Mouse (Mus musculus) lung, postnatal 0 days (tissue): ENCODE data around the gene Suds3. TPM values are rescaled to one million over a fixed set of nuclear protein-coding genes. Genes with fewer than 3 reads are reported as not detected.

Experiments
- ATAC-seq: fragments of 200-750 bp; cut with Nextera tagmentation; 2 replicates; pipeline ENCODE4 v1.8.0; 2017; ENCODE audit warnings: moderate library complexity
- DNase-seq: peaks from one replicate; pipeline ENCODE4 v3.0.0-alpha.2; 2016; ENCODE audit warnings: low spot score
- H3K27ac ChIP-seq: fragments of 300-500 bp; sonication (generic); 2 replicates; pipeline ENCODE4 v1.5.1; 2014; ENCODE audit warnings: antibody characterized with exemption, mild to moderate bottlenecking, low read length, mixed read lengths
- H3K27me3 ChIP-seq: fragments of 300-500 bp; sonication (generic); replicated peaks from 2 replicates; pipeline ENCODE4 v1.6.1; 2014; ENCODE audit warnings: low read length, mixed read lengths; ENCODE audit not compliant: insufficient read depth
- H3K36me3 ChIP-seq: fragments of 300-500 bp; sonication (generic); 2 replicates; pipeline ENCODE4 v1.6.1; 2014; ENCODE audit warnings: low read length, mixed read lengths; ENCODE audit not compliant: insufficient read depth
- H3K4me1 ChIP-seq: fragments of 300-500 bp; sonication (generic); 2 replicates; pipeline ENCODE4 v1.6.1; 2014; ENCODE audit warnings: antibody characterized with exemption, low read depth, low read length, mixed read lengths; ENCODE audit not compliant: insufficient read depth
- H3K4me2 ChIP-seq: fragments of 300-500 bp; sonication (generic); replicated peaks from 2 replicates; pipeline ENCODE4 v1.6.1; 2014; ENCODE audit warnings: low read depth, mild to moderate bottlenecking, low read length, moderate library complexity, mixed read lengths
- H3K4me3 ChIP-seq: fragments of 300-500 bp; sonication (generic); 2 replicates; pipeline ENCODE4 v1.5.1; 2014; ENCODE audit warnings: low read depth, low read length
- H3K9ac ChIP-seq: fragments of 300-500 bp; sonication (generic); replicated peaks from 2 replicates; pipeline ENCODE4 v1.6.1; 2014; ENCODE audit warnings: low read depth, mild to moderate bottlenecking
- H3K9me3 ChIP-seq: fragments of 300-500 bp; sonication (generic); 2 replicates; pipeline ENCODE4 v1.6.1; 2016; ENCODE audit warnings: low read length, mixed read lengths
- CTCF ChIP-seq: IDR thresholded peaks from 2 replicates; pipeline ENCODE4 v1.5.1; 2016; ENCODE audit warnings: antibody characterized with exemption, mild to moderate bottlenecking
- EP300 ChIP-seq: IDR thresholded peaks from 2 replicates; pipeline ENCODE4 v1.6.1; 2016; ENCODE audit warnings: antibody characterized with exemption, mild to moderate bottlenecking, control low read depth
- WGBS: fragments of 180-500 bp; shearing (Covaris S2); extraction: QIAGEN DNeasy Blood & Tissue Kit; methylation state at CpG from one replicate; pipeline ENCODE4 v1.1.7; 2014; 5-methylcytosine and 5-hydroxymethylcytosine counted together
- polyA plus RNA-seq: library from polyadenylated mRNA; unstranded; fragments of >200 nt; fragmentation: Nextera tagmentation; extraction: Ambion mirVana; gene quantifications from 2 replicates; pipeline ENCODE4 v1.2.1, GENCODE M21; 2015

Suds3 gene
- polyA plus RNA-seq, 1 experiment from 2014 or later, result 47.1 TPM

DNA sequence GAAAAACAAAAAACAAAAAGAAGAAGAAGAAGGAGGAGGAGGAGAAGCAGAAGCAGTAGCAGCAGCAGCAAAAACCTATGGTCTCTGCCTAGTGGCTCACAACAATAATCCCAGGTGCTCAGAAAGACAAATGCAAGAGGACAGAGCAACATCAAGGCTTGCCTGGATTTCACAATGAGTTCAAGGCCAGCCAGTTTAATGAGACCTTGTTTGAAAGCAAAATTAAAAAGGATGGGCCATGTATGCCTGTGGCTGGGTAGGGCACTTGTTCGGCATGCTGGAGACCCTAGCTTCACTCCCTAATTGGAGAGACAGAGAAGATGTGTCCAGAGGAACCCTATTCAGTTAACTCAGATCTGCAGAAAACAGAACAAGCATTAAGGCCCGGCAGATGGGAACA lies 1.3 kb upstream of the Suds3 start:
- 82% methylated on average over 2 of the region's 2 CpGs for WGBS
- ATAC-seq, result no peak

GRCm38 (mm10) chr5:117116660-117117059 lies 747 bp upstream of the Suds3 start:
- 57% methylated on average over 2 of the region's 2 CpGs for WGBS
- DNase-seq (no peak), ATAC-seq (no peak)
- H3K27me3 ChIP-seq, result no peaks in the 10 kb centered on the region
- no peak overlapping the region for H3K27ac ChIP-seq
- TF ChIP-seq EP300, result no peak
- TF ChIP-seq CTCF, result no peak
- H3K36me3 ChIP-seq, result 0 out of 2 replicates have a peak, but pooled peaks cover 3% of the 10 kb centered on the region
- no peak overlapping the region for H3K4me2 ChIP-seq
- no peaks in the 10 kb centered on the region for H3K9me3 ChIP-seq
- H3K9ac ChIP-seq, result no peak overlapping the region
- no peak overlapping the region for H3K4me3 ChIP-seq
- H3K4me1 ChIP-seq, result peaks cover 3% of the 10 kb centered on the region; the same call in 1 of the 2 replicates

More for the DNA sequence above, 1.3 kb upstream of the Suds3 start:
- H3K36me3 ChIP-seq, result no peaks in the 10 kb centered on the region
- no peak overlapping the region for H3K27ac ChIP-seq
- DNase-seq, result no peak
- H3K4me1 ChIP-seq, result peaks cover 3% of the 10 kb centered on the region; the same call in 1 of the 2 replicates
- H3K27me3 ChIP-seq, result no peaks in the 10 kb centered on the region
- H3K9me3 ChIP-seq, result no peaks in the 10 kb centered on the region
- H3K9ac ChIP-seq, result no peak overlapping the region
- no peak overlapping the region for H3K4me2 ChIP-seq
- TF ChIP-seq EP300, result no peak
- no peak for TF ChIP-seq CTCF
- no peak overlapping the region for H3K4me3 ChIP-seq

- ATAC-seq (peak; percentile 4), DNase-seq (peak; percentile 55)
- Histone ChIP-seq H3K9me3 (no peaks in the 10 kb centered on the region), H3K27ac (peak overlapping the region; percentile 91), H3K36me3 (peaks cover 5% of the 10 kb centered on the region; the same call in 1 of the 2 replicates), H3K4me1 (peaks cover 3% of the 10 kb centered on the region; the same call in 1 of the 2 replicates), H3K4me2 (peak overlapping the region; percentile 68), H3K4me3 (peak overlapping the region; percentile 98), H3K9ac (peak overlapping the region; percentile 81), H3K27me3 (no peaks in the 10 kb centered on the region)
- 2% methylated on average over 40 of the region's 43 CpGs for WGBS
- TF ChIP-seq CTCF (no peak), EP300 (no peak)
These were observed 633 bp downstream of the Suds3 start for GRCm38 (mm10) chr5:117115193-117115767.

DNA sequence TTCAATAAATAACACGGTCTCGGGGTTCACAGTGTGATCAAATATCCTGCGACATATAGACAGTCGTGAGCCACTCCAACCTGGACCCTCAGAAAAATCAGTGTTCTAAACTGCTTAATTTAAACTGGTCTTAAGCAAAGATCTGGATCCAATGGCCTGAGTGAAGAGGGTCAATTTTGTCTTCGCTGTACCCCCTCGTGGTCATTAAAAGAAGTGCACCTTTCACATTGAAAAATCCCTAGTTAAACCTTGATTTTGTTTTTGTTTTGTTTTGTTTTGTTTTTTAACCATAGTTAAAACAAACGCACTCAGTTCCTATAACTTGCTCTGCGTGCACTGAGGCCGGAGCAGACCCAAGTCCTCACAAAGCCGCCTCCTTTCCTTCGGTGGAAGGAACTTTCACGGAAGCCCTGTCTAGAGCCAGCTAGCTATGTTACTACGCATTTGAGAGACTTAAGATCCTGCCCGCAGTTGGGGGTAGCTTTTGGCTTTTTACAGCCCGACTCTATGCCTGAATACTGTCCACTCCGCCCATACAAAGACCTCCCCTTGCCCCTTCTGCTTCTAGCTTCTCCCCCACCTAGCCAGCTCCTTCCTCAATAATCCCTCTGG lies 1.2 kb downstream of the Suds3 start:
- Histone ChIP-seq H3K27me3 (no peaks in the 10 kb centered on the region), H3K9me3 (no peaks in the 10 kb centered on the region), H3K9ac (peak overlapping the region; percentile 81), H3K27ac (peak overlapping the region; percentile 91), H3K4me2 (peak overlapping the region; percentile 68), H3K4me1 (peaks cover 3% of the 10 kb centered on the region; the same call in 1 of the 2 replicates), H3K4me3 (peak overlapping the region; percentile 98), H3K36me3 (peaks cover 5% of the 10 kb centered on the region; the same call in 1 of the 2 replicates)
- TF ChIP-seq CTCF, result peak; percentile 75
- no peak for TF ChIP-seq EP300
- peak; percentile 69 for DNase-seq
- no peak for ATAC-seq
- WGBS, result 4% methylated on average over 16 of the region's 16 CpGs

- Histone ChIP-seq H3K27ac (no peak overlapping the region), H3K4me1 (no peaks in the 10 kb centered on the region), H3K36me3 (peaks cover 15% of the 10 kb centered on the region), H3K4me3 (no peak overlapping the region), H3K27me3 (no peaks in the 10 kb centered on the region), H3K4me2 (no peak overlapping the region), H3K9ac (no peak overlapping the region), H3K9me3 (no peaks in the 10 kb centered on the region)
- DNase-seq, result peak; percentile 30
- TF ChIP-seq CTCF (peak; percentile 51), EP300 (no peak)
- 92% methylated on average over 7 of the region's 7 CpGs for WGBS
- no peak for ATAC-seq
These were observed 2.6 kb downstream of the Suds3 start for GRCm38 (mm10) chr5:117113330-117113729.

GRCm38 (mm10) chr5:117111774-117112112 lies 4.2 kb downstream of the Suds3 start:
- Histone ChIP-seq H3K27ac (no peak overlapping the region), H3K36me3 (peaks cover 16% of the 10 kb centered on the region), H3K4me2 (no peak overlapping the region), H3K9ac (no peak overlapping the region), H3K27me3 (no peaks in the 10 kb centered on the region), H3K4me1 (no peaks in the 10 kb centered on the region), H3K4me3 (no peak overlapping the region), H3K9me3 (no peaks in the 10 kb centered on the region)
- TF ChIP-seq CTCF (no peak), EP300 (no peak)
- ATAC-seq (no peak), DNase-seq (no peak)
- WGBS, result 97% methylated on average over 7 of the region's 7 CpGs
